Mouse (Mus musculus): ENCODE results near the gene Plekha7.

Plekha7 gene

DNA sequence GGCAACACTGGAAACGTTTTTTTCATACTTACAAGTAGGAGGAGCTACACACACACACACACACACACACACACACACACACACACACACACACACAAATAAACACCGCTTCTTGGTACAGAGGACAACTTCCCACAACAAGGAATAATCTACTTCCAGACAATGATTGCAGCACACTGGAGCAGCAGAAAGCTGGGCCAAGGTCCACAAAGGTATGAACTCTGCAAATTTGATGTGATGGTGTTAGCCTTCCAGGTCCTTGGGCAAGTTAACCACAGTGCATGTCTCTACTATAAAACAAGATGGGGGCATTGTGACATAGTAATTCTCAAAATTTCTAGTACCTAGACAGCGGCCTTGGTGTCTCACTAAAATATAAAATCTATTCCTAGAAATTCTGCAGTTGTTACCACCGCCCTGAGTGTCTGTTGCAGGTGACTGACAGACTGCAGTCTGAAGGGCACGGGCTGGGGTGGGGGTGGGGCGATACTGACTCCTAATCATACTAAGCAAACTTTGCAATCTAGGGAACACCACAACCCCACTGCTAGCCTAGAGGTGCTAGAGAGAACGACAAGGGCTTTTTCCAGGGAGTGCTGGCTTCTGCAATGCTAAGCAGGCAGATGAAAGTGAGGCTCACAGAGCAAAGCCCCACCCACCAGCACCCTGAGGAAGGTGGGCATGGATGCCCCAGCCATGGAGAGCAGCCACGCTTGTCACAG lies 85.7 kb downstream of the Plekha7 start:
- no peak for DNase-seq (ENCODE audit: low spot score in 2 of 2)

DNA sequence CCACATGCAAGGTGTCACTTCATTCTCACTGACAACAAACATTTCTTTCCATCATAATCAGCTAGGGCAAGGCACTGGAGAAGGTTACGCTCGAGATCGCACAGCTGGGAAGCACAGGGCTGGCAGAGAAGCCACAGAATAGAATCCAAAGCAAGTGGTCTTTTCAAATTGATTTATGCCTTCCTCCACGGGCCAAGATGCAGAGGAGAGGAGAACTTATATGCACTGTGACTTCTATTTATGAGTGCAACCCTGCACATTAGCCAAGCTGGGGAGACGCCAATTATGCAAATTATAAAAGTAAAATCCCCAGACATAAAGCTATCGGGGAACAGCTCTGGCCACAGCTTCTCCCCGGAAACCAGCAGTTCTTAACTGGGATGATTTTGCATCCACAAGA lies 86.3 kb downstream of the Plekha7 start:
- no peak for DNase-seq (ENCODE audit: low spot score in 2 of 2)

DNA sequence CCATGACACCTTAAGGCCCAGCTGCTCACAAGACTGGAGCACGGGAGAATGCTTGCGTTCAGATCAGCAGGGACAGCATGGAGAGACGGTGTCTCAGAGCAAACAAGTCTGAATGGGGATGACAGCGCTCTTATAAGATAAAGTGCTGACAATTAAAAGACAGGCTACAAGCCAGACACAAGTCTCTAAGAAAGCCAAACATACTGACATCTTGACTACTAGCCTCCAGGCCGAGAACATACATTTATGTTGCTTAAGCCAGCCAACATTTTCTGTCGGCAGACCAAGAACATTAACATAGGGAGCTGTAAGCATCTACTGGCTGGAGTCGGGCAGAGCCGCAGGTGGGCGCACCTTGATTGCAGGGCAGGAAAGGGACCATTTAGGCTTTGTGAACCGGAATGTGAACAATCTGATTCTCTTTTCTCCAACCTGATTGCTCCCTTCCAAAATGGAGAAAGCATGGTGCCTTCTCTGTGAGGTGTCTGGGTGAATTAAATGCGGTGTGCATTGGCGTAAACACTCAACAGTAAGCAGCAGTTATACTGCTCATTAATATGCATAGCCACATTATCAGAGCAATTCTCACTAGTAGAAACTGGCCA lies 88.0 kb downstream of the Plekha7 start:
- no peak for DNase-seq (ENCODE audit: low spot score in 2 of 2)

- no peak for DNase-seq (ENCODE audit: low spot score in 2 of 2)
Observed at GRCm38 (mm10) chr7:116217747-116218146, 90.4 kb downstream of the Plekha7 start.

GRCm38 (mm10) chr7:116211904-116212303 lies 96.3 kb downstream of the Plekha7 start:
- no peak for DNase-seq (ENCODE audit: low spot score in 2 of 2)

GRCm38 (mm10) chr7:116209926-116210631 lies 98.1 kb downstream of the Plekha7 start:
- DNase-seq (ENCODE audit: low spot score in 2 of 2), result no peak

GRCm38 (mm10) chr7:116208880-116209279 lies 99.3 kb downstream of the Plekha7 start:
- DNase-seq (ENCODE audit: low spot score in 2 of 2), result no peak

DNA sequence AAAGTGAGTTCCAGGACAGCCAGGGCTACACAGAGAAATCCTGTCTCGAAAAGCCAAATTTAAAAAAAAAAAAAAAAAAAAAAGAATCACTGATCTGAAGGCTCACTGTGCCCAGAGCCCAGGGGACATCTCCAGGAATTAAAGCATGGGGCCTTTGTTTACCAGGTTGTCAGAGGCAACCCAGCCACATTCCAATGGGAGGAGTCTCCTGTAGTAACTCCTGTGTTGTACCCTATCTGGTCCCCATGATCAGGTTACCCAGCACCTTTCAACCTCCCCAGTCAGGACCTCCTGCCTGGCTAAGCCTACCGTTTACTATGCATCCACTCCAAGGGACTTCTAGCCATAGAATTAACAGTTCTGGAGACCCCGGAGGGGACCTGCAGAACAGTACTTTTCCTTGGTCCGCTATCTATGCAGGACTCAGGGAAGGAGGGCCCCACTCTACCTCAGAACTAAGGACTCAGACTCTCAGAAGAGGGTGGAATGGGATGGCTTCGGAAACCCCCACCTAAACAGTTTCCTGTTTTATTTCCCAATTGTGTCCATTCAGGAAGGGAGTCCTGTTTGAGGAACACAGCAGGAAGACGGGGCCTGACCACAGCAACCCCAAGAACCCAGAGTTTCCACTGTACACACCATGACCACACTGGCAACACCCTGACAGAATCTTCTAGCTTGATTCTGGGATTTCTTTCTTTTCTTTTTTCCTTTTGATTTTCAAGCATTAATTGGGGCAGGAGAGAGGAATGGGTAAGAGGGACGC lies 101.2 kb downstream of the Plekha7 start:
- DNase-seq (ENCODE audit: low spot score in 2 of 2), result peak; percentile 12 to 27

GRCm38 (mm10) chr7:116205451-116205850 lies 102.7 kb downstream of the Plekha7 start:
- DNase-seq (ENCODE audit: low spot score in 2 of 2), result no peak

GRCm38 (mm10) chr7:116202033-116202681 lies 106.0 kb downstream of the Plekha7 start:
- DNase-seq (ENCODE audit: low spot score in 2 of 2), result no peak

DNA sequence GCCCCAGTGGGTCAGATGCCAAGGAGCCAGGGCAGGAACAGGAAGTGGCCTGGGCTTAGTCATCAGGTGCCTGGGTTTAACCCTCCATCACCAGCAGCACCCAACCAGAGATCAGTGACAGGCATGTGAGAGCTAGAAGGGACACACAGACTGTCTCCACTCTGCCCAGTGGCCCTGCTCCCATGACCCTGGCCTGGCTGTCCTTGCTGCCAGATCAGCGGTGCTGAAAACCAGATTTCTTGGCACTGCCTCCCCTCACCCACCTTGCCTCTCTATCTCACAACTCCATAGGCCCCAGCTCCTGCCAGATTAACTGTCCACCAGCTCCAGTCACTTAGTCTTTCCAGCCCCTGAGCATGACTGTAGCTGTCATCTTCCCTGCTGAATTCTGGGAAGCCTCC lies 107.2 kb downstream of the Plekha7 start:
- DNase-seq (ENCODE audit: low spot score in 2 of 2), result no peak

DNA sequence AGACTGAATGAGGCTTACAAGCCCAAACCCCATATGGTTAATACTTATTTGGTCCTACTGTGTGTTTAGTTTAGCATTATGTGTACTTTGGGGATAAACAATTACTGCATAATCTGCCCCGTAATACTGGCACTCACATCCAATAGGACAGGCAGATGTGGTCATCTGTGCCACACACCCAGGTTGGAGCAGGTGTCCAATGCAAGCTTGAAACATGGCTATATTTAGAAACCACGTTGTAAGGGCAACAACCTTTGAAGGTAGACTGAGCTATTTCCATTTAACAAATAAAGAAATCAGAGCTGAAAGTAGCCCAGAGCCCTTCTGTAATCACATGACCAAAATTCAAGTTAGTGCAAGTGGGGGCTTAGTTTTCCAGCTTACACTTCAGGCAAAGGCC lies 107.6 kb downstream of the Plekha7 start:
- no peak for DNase-seq (ENCODE audit: low spot score in 2 of 2)

- DNase-seq (ENCODE audit: low spot score in 2 of 2), result no peak
Observed at GRCm38 (mm10) chr7:116198902-116199301, 109.3 kb downstream of the Plekha7 start.

DNA sequence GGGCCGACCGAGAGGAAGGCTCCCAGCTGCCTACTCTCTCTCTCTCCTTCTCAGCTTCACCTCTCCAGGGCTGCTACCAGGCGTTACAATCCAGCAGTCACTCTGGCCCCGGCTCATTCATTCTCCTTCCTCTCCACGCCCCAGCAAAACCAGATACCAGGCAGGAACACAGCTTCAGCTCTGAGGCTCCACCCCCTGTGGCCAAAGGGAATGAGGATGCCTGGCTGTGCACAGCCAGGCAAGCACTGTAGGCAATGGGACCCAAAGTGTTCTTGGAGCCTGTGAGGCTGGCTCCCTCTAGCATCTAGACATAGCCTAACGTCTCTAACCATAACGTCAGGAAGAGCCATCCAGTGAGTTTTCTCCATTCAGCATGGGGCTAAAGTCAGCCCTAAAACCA lies 109.8 kb downstream of the Plekha7 start:
- DNase-seq (ENCODE audit: low spot score in 2 of 2), result peak in 1 of 2 experiments; percentile 20

- DNase-seq (ENCODE audit: low spot score in 2 of 2), result no peak
Observed at GRCm38 (mm10) chr7:116196974-116197679, 111.0 kb downstream of the Plekha7 start.

DNA sequence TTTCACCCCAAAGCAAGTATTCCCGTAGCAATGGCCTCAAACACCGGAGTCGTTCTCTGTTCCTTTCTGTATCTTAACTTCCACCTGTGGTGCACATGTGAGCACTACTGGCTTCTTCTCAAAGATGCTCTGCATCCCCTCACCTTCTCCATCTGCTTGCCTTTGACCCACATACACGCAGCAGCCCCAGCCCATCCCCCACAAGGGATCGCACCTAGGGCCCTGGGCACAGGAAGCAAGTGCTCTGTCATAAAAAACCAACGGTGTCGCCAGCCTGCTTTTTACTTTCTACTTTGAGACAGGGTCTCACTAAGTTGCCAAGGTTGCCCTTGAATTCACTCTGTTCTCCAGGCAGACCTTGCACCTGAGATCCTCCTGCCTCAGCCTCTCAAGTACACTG lies 113.2 kb downstream of the Plekha7 start:
- DNase-seq (ENCODE audit: low spot score in 2 of 2), result no peak

- DNase-seq (ENCODE audit: low spot score in 2 of 2), result no peak
Observed at GRCm38 (mm10) chr7:116192966-116193365, 115.2 kb downstream of the Plekha7 start.

DNA sequence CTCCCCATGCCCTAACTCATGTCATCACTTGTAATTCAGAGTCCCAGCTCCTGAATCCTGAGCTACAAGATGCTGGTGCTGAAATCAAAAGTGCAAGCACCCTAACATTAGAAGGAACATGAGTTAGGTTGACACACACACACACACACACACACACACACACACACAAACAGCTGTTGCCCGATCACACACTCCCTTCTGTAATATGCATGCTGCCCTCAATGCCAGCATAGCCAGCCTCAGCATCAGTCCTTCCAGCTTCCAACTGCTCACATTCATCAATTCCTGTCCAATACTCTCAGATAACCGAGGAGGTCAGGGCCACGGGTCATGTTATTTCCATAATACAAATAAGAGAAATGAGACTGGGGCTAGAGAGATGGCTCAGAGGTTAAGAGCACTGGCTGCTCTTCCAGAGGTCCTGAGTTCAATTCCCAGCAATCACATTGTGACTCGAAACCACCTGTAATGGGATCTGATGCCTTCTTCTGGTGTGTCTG lies 116.0 kb downstream of the Plekha7 start:
- DNase-seq (ENCODE audit: low spot score in 2 of 2), result no peak

- no peak for DNase-seq (ENCODE audit: low spot score in 2 of 2)
Observed at GRCm38 (mm10) chr7:116191138-116191537, 117.0 kb downstream of the Plekha7 start.

GRCm38 (mm10) chr7:116189708-116190107 lies 118.5 kb downstream of the Plekha7 start:
- no peak for DNase-seq (ENCODE audit: low spot score in 2 of 2)

GRCm38 (mm10) chr7:116188391-116188790 lies 119.8 kb downstream of the Plekha7 start:
- no peak for DNase-seq (ENCODE audit: low spot score in 2 of 2)
